Mouse (Mus musculus) spleen, postnatal 14 days (tissue): ENCODE data around the gene Daam1.

Source experiments
- DNase-seq, 2 experiments: peaks; one replicate each; pipeline ENCODE4 v3.0.0; 2021 to 2022; ENCODE audit warnings: low spot score in 2 of 2

Gene Daam1

GRCm38 (mm10) chr12:71969941-71970629 lies 139.2 kb downstream of the Daam1 start:
- no peak for DNase-seq

GRCm38 (mm10) chr12:71970791-71971654 lies 140.1 kb downstream of the Daam1 start:
- DNase-seq = no peak

GRCm38 (mm10) chr12:71972126-71972525 lies 141.2 kb downstream of the Daam1 start:
- no peak for DNase-seq

- no peak for DNase-seq
Measured at GRCm38 (mm10) chr12:71972619-71973266, 141.9 kb downstream of the Daam1 start.

GRCm38 (mm10) chr12:71973577-71973976 lies 142.7 kb downstream of the Daam1 start:
- DNase-seq = no peak

GRCm38 (mm10) chr12:71975626-71976025 lies 144.7 kb downstream of the Daam1 start:
- no peak for DNase-seq

GRCm38 (mm10) chr12:71976361-71976960 lies 145.6 kb downstream of the Daam1 start:
- no peak for DNase-seq

GRCm38 (mm10) chr12:71977364-71977763 lies 146.5 kb downstream of the Daam1 start:
- DNase-seq = no peak

GRCm38 (mm10) chr12:71978513-71979352 lies 147.9 kb downstream of the Daam1 start:
- no peak for DNase-seq

GRCm38 (mm10) chr12:71980166-71980565 lies 149.3 kb downstream of the Daam1 start:
- DNase-seq = no peak

GRCm38 (mm10) chr12:71980746-71981145 lies 149.9 kb downstream of the Daam1 start:
- no peak for DNase-seq

GRCm38 (mm10) chr12:71981250-71981649 lies 150.4 kb downstream of the Daam1 start:
- DNase-seq = no peak

- DNase-seq = no peak
Measured at GRCm38 (mm10) chr12:71981791-71982190, 150.9 kb downstream of the Daam1 start.

GRCm38 (mm10) chr12:71983102-71983715 lies 152.3 kb downstream of the Daam1 start:
- DNase-seq = no peak

GRCm38 (mm10) chr12:71987161-71987560 lies 156.3 kb downstream of the Daam1 start:
- DNase-seq = no peak

GRCm38 (mm10) chr12:71987885-71988284 lies 157.0 kb downstream of the Daam1 start:
- no peak for DNase-seq

- DNase-seq = no peak
Measured at GRCm38 (mm10) chr12:71989596-71989995, 158.7 kb downstream of the Daam1 start.

GRCm38 (mm10) chr12:71992599-71993210 lies 161.8 kb downstream of the Daam1 start:
- DNase-seq = no peak

GRCm38 (mm10) chr12:71995831-71996230 lies 165.0 kb downstream of the Daam1 start:
- no peak for DNase-seq

GRCm38 (mm10) chr12:71996920-71997319 lies 166.0 kb downstream of the Daam1 start:
- no peak for DNase-seq
